Mouse (Mus musculus): ENCODE measurements around the gene Bckdhb.

- TF ChIP-seq POLR2A (IDR thresholded peaks at IDR 0.05; ENCODE audit: insufficient read depth, low read depth, low read length), result no peak
- no peak for TF ChIP-seq EP300 (IDR thresholded peaks at IDR 0.05; ENCODE audit: insufficient read depth, low read depth, low read length)
Observed at GRCm38 (mm10) chr9:84036046-84036445, 111.1 kb downstream of the Bckdhb start.

All from heart, adult 2 months (tissue).